Mouse (Mus musculus) liver (tissue): ENCODE data around the gene Gm21973.

Experiments
- DNase-seq: peaks from one replicate; pipeline ENCODE4 v3.0.0-alpha.2; 2020; ENCODE audit warnings: mixed read lengths

Gm21973 gene

DNA sequence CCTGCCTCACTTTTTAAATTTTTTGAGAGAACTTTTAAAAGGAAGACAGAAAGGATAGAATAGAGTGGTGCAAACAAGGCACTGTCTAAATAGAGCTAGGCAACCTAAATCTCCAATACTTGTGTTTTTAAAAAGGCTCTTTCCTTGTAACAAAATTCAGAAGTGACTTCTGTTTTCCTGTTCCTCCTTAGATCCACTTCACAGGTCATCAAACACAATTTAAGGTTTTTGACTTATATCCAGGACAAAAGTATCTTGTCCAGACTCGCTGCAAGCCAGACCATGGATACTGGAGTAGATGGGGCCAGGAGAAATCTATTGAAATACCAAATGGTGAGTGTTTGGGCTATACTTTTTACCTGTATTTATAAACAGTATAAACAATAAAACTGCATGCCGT is at the start of gene Gm21973:
Gene Gm21973 (plus strand): TSS at position 301 of the 400 bp plus-strand sequence.
- DNase-seq: no peak

DNA sequence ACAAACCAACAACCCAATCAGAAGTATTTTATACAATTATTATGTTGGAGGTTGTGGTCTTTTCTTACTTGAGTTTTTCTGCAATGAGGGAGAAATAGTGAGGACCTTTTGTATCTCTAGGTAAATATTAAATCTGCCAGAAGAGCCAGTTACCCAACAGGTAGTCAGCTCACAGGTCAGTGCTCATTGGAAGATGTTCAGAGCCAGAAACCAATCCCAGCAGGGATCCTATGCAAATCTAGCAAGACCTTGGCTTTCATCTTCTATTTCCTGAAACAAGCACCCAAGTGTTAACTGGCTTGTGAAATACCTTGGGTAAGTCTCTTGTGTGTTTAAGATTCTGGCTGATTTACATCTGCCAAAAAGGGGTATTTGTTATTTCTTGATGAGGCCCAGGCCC is 48.8 kb upstream of the Gm21973 start:
- DNase-seq: no peak

DNA sequence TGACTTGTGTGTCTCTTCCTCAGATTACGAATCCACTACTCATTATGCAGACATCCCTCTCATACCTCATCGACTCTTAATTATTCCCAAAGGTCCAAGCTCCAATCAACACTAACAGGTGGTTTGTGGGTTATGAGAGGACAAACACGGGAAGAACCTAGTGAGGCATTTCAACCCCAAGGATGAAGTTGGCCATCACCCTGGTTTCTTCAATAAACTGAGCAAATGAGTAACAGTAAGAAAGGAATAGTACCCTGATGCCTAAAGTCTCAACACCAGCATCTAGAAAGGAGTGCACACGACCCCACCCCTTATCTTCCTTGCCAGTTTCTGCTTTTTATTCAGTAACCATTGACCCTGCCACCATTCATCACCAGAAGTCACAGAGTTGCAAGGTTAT is 47.7 kb upstream of the Gm21973 start:
- DNase-seq: no peak

DNA sequence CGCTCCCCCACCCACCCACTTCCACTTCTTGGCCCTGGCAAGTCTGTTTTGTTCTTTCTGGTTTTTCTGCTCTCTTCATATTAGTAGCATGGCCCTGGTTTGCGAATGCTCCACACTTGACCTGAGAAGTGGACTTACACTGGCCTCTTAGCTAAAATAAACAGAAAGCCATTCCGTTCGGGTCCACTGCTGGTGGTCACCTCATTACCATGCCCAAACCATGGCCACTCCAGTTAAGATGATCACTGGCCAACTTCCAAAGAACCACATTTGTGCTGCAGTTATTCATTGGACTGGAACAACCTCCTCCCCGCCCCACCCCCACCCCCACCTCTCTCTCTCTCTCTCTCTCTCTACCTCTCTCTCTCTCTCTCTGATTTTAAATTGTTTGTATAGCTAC is 43.6 kb upstream of the Gm21973 start:
- no peak for DNase-seq

DNA sequence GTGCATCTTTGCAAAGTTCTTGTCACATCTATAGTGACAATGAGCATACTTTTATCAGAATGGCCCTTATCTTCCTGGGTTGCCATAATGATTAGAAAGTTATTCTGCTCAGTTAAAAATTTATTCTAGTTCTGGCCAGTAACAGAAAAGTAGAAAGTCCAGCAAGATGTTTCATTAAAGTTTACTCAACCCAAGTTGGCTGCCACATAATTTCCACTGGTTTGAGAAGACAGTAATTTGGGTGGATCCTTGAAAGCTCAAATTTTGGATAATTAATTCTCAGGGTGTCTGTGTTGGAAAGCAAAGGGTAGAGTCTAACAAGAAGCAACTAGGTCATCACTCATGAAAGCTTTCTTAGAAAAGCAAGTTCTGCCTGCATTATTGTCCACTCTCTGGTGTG is 41.5 kb upstream of the Gm21973 start:
- DNase-seq: no peak

DNA sequence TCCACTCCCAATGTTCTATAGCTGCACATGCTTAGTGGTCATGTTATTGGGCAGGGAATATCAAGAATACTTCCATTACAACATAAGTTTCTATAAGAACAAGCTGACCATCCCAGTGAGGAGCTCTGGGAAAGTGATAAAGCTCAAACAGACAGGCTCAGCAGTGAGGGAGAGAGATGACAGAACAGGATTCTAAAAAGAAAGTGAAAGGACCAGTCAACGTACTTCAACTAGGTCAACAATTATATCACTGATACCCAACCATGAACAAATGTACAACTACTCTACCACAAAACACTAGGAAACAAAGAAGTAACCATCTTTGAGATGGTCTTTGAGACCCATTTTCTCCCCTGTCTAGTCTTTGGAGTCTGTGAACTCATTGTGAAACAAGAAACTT is 28.6 kb upstream of the Gm21973 start:
- no peak for DNase-seq

DNA sequence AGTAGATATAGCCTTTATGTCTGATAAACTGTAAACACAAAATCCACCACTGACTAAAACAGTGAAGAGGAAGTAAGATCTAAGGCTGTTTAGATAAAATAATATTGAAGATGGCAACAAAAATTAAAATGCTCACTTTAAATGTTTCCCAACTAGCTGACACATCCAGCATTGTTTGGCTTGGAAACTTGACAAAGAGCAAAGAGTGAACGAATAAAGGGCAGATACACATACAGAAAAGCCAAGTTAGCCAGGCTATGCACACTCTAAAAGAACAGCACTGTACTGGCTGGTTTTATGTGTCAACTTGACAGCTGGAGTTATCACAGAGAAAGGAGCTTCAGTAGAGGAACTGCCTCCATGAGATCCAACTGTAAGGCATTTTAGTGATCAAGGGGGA is 27.1 kb upstream of the Gm21973 start:
- no peak for DNase-seq

DNA sequence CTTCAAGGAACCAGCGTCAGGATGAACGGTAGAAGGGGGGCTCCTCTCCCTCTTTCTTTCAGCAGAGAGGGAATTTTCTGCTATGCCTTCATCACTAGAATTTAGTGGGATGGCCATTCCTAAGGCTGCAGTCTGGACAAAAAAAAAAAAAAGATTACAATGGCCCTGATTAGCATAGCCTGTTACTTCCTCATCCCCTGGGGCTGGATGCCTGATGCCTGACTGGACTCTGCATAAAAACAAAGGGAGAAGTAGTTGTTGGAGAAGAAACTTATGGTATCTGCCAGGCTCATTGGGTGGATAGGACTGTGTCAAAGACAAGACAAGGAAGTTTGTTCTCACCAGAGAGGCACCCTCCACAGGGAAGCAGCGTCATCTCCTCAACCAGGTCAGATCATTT is 25.7 kb upstream of the Gm21973 start:
- no peak for DNase-seq

DNA sequence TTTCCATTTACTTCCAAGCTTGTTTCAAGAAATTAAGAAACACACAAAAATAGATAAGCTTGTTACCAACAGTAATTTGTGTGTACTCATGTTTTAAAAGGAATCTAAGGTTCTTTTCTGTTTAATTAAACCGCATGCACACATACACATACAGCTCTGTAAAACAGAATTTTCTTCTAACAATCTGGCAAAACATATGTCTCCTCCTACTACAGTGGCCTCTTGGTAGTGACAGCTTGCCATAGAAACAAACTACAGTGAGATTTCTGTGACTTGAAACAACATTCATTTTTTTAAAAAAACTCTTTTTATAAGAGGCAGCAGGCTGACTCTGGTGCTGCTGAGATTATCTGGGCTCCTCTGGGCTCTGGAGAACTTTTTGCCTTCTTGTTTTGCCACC is 18.7 kb upstream of the Gm21973 start:
- no peak for DNase-seq

DNA sequence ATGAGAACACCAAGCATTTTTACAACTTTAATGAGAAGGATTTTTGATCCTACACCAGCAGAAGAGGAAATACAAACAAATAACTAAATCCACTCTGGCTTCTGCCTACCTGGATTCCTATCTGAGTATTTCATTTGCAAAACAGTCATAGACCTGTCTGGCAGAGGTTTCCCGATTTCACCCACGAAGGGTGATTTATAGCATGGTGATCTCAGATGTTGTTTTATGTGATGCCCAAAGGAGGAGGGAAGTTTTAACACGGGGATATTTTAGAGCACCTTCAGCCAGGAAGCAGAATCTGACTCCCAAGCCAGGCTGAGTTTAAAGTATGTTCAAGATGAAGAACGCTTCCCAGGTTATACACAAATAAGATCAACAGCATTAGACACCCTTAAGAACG is 13.4 kb upstream of the Gm21973 start:
- no peak for DNase-seq

DNA sequence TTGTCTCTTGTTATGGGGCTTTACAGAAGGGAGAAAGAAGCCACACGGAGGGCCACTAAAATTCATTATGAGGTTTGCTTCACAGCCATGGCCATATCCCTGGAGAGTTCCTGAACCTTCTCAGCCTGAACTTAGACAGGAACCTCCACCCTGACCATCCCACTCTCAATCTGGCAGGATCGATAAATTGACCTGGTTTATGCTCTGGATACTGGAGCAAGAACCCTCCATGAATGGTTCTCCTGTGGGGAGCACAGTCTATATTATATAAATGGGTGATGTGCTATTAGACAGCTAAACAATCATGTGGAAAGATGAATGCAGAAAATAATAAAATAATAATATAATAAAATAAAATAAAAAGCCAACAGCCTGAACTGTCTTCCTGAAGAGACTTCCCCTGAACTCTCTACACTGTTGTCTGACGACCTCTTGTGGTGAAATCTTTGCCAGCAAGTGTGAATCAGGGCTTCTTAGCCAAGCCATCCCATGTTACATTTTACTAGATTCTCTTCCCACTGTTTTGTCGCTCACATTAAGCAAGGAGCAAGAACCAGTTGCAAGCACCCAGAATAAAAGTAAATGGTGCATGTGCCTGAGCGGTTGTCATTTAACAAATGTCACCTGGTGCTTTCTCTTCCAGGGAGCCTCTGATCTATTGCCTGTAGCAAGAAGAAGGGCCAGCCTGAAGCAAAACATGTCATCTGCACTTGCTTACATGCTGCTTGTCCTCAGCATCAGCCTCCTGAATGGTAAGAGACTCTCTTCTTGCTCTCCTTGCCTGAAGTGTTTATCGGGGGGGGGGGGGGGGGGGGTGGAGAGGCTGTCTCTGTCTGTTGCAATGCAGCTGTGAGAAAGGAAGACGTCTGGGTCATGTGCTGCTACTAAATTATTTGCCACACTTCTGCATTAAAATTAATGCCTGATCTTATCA is 11.4 kb upstream of the Gm21973 start:
- DNase-seq: peak; percentile 9

DNA sequence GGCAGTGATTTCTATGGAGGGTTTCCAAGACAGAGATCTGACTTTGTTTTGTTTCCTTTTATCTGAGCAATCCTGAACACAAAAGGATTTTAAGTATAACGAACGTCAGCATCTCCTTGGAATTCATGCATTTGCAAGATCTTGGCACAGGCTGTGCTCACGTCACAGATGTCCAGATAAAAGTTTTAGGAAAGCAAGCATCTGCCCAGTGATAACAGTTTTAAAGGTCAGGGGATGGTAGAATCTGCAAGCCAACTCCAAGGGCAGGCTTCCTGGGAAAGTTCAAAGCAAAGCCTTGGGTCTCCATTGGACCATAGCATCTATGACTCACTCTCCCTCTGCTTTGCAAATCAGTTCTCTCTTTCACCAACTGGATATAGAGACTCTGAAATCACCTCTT is 5.4 kb downstream of the Gm21973 start:
- no peak for DNase-seq

DNA sequence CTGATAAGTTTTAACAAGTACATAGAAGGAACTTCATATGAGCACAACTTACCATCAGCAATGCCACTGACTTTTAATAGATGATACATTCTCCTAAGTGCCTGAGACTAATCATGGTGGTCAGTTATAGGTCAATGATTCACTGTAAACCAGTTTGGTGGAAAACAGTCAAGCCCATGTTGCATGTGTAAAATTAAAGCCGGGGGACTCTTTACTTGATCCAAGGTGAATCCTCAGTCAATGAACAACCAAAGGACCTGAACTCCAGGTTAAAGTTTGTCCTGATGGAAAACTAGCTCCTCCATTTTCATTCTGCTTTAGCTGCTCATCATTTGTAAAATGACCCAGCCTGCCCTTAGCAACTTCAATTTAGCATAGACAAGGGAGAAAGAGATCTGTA is 7.4 kb downstream of the Gm21973 start:
- no peak for DNase-seq

DNA sequence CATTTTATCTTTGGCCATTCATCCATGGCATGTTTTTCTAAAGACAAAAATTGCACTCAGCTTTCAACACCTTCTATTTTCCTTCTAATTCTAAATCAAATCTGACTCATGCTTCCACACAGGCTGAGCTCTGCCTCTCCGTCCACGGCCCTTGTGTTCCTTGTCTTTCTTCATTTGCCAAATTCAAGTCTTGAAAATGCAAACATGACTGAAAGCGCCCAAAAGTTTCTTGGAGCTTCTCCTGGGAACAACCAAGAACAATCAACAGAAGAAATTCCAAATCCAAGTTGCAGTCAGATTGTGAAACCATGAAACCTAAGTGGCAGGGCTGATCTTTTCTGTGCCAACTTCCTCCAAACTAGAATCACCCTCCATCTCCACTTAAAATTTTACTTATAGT is 13.4 kb downstream of the Gm21973 start:
- DNase-seq: no peak

DNA sequence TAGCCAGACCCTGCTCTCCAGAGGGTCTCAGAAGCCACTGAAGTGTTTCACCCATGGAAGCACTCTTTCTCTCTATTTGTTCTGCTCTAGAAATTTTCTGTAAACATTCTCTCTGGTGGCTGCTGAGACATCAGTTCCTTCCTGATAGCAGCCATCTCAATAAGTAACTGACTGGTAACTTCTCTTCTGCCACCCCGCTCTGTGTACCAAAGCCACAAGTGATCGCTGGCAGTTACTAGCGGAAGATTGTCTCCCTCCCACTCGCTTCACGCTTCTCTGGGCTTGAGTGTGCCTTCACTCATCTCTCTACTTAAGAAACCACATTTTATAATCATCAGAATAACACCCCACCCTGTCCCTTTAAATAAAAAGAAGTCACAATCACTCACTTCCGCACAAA is 21.9 kb downstream of the Gm21973 start:
- DNase-seq: no peak

DNA sequence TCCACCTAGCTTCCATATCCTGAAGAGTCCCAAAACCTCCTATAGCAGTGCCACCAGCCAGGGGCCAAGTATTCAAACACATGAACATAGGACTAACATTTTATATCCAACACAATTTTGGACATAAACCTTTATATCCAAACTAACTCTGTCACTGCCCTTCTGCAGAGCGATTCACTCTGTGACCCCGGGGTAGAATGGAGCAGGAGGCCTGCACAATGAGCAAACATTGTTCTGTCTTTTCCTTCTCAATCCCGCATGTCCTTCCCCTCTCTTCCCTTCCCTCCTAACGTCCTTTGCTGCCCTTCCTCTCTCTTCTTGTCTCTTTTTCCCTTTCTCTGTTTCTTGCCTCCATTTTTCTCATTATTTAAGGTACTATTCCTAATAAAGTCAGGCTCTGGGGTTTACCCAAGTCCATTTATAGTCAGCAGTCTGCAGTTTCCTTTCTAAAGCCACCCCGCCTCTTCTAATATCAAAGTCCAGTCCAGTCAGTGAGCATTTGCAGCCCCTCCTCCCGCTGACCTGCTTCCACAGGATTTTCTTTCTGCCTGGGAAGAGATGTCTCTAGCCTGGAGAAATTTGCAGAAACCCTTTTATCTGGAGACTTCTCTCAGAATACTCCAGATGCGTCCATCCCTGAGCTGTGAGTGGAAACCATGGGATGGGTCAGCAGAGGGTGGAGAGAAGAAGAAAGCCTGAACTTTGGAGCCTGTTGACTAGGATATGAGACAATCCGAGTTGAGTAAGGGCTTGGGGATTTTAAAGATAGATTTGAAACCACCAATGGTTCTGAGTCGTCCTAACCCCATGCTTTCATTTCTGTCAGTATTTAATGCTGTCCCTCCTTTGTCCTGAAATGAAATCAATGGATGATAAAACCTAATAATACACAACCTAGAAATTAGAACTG is 33.1 kb downstream of the Gm21973 start, which contains the start of gene Agxt2:
Gene Agxt2 (plus strand): TSS at position 494 of the 910 bp plus-strand sequence.
- peak; percentile 16 for DNase-seq

DNA sequence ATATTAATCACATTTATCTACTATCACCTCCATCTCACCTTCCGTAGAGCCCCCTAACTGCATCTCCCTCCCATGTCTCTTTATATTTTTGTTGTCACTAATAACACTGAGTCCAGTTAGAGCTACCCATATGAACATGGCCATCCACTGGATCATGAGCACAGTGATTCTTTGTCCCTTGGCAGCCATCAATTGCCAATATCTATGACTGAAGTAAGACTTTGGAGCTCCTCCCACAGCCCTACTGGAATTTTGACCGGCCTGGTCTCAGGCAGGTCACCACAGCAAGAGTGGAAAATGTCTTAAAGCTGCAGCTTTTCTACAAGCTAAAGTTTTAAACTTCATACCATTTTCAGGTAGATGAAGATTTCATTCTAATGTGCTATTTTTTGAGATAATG is 41.2 kb downstream of the Gm21973 start:
- no peak for DNase-seq

DNA sequence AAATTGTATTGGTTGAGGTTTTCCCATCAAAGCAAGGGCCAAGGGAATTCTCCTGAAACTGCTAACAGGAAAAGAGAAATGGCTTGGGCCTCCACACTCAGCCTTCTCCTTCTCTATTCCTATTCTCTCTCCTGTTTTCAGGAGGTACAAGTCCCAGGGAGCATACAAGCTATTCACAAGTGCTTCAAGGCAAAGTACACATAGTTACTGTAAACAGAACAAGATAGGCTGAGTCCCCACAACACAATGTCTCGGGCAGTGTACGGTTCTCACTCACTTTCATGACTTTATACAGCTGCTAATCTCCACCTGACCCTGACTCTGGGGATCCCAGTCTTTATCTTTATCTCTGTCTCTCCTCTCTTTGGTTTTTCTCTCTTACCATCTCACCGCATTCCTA is 50.2 kb downstream of the Gm21973 start:
- DNase-seq: no peak

DNA sequence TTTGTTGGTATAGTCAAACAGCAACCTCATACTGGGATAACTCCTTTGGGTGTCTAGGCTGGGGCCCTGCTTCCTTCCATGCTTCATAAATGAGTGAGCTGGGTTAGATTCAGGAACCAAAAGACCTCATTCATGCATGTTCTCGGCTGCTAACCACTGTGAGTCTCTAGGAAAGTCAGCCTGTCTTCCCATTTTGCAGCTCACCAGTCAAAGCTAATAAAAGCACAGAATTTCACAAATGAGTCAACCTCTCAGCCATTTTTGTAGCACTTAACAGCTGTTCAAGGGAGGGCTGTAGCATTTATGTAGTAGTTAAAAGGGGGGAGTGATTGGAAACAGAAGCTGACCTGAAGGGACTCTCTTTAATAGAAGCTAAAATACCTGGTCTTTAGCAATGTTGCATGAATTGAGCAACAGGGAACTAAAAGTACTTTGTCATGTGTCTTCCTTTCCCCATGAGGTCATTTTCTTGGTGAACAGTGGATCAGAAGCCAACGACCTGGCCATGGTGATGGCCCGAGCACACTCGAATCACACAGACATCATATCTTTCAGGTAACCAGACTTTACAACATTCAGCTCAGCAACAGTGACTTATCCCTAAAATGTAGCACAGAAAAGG is 53.3 kb downstream of the Gm21973 start:
- DNase-seq: no peak

DNA sequence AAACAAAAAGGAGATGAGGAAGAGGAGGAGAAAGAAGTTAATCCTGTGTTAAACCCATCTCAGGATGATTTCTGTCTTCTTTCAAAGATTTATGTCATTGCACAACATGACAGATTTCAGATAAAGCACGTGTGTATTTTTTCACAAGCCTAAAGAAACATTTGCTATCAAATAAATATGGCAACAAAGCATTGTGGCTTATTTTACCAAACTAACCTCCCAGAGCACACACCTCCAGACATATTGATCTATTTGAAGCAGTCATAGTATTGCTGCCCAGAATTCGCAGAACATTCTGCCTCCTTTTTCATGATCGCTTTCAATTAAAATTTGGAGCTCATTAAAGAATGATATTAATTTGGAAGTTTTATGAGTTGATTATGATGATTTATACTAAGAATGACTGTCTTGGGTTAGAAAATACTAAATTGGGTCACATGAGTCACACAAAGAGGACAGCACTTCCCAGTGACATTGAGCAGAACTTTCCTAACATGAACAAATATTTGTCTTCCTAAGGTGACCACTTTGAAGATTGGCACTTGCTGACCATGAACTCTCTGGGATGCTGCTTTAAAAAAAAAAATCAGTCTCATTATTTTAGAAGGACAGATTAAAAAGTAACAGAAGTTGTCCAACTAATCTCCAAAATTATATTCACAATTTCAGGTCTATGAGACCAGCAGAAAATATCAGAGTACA is 54.7 kb downstream of the Gm21973 start:
- DNase-seq: no peak

DNA sequence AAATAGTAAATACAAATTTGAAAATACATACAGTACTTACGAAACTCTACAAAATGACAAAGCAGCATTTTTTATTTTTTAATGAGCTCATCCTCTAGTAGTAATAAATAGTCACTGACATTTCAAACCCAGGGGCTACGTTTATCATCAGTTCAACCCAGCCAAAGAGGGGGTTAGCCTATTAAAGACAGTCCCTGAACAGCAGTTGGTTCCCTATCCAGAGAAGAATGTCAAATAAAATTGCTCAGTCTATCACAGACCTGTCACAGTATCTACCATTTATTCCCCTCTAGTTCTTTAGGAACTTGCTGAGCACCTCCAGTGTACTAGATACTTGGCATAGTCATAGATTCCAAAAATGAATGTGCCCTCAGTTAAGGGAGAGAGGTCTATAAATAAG is 62.1 kb downstream of the Gm21973 start:
- DNase-seq: no peak

DNA sequence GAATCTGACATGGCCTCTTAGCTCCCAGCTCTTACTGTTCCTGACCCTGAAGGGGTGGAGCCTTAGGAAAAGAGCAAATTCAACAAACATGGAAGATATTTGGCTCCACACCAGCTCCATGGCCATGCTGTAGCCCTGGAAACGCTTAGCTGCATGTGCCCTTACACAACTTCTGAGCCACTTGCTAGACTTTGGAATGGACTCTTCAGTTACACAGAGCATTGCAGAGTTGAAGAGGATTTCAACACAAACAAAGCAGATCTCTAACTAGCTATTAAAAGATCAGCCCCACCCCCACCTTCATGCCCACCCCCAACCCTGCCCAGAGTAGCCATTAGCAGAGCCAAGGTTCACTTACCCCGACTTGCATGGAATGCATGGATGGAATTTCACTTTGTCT is 74.6 kb downstream of the Gm21973 start:
- peak; percentile 19 for DNase-seq

DNA sequence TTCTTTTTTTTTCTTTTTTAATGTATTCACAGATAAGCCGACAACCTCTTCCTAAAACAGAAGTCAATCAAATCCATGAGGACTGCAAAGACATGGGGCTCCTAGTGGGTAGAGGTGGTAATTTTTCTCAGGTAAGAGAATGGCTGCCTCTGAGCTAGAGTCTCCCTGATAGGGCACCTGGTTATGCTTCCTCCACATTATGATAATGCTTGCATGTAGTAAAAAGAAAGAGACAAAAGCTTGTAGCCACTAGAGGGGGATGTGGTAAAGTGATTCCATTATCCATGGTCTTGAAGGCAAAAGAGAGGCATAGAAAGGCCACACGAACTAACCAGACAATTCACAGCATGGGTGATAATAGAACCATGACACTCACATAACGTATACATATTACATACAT is 75.2 kb downstream of the Gm21973 start:
- DNase-seq: no peak
